Mouse (Mus musculus): ENCODE results near the gene Sh3pxd2a. TPM values are rescaled to one million over a fixed set of nuclear protein-coding genes. Genes with fewer than 3 reads are reported as not detected.

Gene Sh3pxd2a
- total RNA-seq, 2 experiments from 2014 or later = 1.3 to 1.4 TPM

DNA sequence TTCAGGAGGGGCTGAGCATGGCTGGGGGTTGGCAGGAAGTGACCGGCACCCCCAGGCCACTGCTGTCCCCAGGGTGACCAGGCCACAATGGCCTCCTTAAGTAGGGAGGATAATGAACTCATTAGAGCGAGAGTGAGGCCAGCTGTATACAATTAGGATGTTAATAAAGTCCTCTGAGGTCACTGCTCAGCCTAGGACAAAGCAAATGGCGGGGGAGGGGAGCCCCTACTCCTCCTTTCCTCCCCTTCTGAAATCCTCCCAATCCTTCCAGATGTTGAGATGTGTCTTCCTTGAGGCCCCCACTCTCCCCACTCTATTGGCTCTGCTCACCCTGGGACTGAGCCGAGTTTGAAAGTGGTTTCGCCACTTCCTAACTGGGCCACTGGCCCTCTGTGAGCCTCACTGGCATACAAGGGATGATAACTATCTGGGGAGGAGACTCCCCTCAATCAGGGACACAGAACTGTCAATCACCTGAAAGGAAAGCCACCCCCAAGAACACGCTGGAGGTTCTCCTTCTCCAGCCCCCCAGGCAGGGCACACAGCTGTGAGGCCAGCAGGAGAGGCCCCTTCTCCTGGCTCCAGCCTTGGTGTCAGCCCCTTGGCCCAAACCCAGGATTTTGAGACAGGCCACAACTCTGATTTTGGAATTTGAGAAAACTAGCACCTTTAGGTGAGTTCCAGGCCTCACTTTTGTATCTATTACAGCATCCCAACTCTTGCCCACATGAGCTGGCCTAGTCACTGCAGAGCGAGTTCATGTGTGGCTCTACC, 172.7 kb downstream of the Sh3pxd2a start:
- no peak for ATAC-seq (ENCODE audit: poor library complexity, severe bottlenecking)

DNA sequence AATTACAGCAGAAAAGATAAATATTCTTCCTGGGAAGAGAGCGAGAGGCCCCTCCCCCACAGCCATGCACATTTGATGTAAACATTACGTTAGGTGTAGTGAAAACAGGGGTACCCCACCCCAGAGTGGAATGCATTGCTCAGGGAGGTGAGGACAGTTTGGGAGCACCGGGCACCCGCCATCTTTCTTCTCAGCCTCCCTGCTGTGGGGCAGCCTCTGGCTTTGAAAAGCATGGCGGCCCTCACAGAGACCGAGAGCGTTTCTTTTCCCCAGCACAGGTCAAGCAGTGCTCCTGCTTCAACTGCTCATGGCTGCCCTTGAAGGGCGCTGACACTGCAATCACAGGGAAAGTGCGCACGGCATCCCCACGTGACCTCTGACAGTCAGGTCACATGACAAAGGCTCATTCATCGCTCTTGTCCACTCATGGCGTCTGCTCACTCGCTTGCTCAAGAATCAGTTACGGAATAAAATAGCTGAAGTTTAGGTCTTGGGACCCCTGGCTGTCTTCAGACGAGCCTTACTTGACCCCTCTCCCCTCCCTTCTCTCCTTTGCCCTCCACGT, 177.2 kb downstream of the Sh3pxd2a start:
- ATAC-seq (ENCODE audit: poor library complexity, severe bottlenecking) = no peak

DNA sequence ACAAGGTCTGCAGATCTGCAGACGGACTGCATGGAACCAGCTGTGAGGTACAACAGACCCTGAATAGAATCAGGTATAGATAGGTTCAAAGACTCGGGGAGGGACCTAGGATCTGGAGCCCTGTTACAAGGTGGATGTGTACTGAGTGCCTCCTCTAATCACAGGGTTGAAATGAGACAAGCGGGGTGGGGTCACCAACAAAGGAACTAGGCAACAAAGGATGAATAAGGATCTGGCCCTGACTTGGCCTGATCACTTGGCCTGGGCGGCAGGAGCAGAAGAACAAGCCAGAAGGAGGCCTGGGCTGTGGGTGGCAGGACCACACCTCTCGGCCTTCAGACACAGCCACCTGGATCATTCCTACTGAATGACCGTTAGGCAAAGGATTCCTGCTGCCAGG, 178.6 kb downstream of the Sh3pxd2a start:
- no peak for ATAC-seq (ENCODE audit: poor library complexity, severe bottlenecking)

DNA sequence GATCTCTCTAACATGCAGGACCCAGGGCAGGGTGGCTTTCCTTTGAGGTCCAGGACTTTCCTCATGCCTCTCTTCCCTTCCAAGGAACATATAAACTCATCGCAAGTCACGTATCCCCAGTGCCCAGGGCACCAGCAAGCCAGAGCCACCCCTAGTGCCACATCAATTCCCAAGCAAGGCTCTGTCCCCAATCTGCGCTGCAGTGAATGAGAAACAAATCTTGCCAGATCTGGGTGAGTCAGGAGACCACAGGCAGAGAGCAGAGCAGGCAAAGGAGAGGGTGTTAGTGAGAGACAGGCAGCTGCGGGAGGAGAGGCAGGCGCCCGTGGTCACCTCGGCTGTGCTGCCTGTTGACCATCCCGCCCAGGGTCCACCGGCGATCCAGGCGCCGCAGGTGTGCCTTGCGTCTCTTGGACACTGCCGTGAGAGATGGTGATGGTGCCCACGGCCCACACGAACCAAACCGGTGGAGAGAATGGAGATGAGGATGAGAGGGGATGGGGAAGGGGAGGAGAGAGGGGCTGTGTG, 181.4 kb downstream of the Sh3pxd2a start:
- no peak for ATAC-seq (ENCODE audit: poor library complexity, severe bottlenecking)

DNA sequence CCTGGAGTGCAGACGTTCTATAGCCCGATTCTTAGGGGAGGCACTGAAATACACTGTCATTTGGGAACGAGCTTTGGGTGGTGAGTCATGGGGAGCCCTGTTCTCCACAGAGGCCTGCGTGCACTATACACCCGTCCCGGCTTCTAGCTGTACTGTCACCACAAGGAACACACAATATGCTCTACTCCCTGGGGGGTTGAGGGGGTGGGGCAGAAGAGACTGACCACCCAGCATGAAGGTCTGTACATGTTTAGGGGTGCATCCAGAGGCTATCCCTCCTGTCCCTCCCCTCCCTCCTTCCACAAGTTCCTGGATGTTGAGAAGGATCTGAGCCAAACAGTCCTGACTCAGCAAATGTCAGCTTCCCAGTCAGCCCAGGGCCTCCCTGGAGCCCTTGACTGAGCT, 182.1 kb downstream of the Sh3pxd2a start:
- no peak for ATAC-seq (ENCODE audit: poor library complexity, severe bottlenecking)

DNA sequence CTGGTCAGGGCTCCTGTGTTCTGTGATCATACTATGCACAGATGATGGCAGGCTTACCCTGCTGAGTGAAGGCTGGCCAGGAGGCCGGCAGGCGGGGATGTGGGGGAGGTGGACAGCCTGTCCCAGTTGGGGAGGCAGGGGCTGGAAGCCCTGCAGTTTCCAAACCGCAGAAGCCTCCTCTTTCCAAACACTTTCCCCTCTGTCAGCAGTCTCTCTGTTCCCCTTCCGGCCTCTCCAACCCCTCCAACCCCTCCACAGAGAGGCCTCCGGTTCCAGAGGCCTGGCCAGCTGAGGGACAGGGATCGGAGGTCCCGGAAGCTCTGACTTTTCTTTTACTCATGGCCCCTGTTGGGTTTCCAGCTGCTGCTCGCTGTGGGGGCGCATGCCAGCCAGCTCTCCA, 183.3 kb downstream of the Sh3pxd2a start:
- ATAC-seq (ENCODE audit: poor library complexity, severe bottlenecking) = no peak

DNA sequence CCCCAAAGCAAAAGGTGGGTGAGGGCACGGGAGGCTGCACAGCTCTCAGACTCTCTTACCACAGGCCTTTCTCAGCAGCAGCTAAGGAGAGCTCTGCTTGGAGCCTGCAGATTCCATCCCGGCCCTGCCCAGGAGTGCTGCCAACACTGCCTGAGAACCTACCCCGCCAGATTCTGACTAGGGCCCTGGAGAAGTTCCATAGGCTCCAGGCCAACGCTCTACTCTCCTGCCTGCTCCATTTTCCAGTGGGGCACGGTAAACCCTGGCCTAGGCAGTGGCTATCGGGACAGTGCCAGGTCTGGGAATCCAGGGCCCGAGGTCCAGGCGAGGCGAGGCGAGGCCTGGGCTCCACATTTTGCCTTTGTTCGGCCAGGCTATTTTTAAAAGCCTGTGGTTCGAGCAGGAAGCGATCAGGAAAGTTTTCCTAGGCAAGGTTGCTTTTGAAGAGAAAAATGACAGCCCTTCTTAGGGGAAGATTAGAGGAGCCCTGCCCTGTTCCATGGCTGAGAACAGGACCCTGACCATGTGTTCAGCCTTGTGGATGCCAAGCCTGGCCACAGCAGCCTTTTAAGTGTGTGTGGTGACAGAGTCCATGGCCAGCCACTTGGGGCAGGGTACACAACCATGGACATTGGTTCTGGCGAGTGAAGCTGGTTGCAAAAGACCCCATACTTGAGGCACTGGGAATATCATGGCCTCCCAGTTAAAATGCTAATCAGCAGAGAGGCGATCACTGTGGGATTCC, 184.2 kb downstream of the Sh3pxd2a start:
- ATAC-seq (ENCODE audit: poor library complexity, severe bottlenecking) = no peak

DNA sequence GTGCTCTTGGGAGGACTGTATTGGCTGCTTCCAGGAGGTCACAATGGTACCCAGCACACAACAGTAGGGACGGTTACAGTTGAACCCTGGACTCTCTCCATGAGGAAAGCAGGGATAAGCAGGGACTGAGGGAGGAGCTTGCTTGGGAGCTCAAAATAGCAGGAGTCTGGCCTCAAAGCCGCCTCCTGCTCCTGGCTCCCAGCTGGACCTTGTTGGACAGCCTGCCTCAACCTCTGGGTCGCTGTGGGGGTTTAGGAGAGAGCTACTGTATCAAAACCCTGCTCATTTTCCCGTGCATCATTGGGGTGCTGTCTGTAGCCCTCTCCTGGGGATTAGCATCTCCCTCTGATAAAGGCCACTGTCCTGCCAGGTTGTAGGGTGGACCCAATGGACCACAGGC, 184.8 kb downstream of the Sh3pxd2a start:
- no peak for ATAC-seq (ENCODE audit: poor library complexity, severe bottlenecking)

DNA sequence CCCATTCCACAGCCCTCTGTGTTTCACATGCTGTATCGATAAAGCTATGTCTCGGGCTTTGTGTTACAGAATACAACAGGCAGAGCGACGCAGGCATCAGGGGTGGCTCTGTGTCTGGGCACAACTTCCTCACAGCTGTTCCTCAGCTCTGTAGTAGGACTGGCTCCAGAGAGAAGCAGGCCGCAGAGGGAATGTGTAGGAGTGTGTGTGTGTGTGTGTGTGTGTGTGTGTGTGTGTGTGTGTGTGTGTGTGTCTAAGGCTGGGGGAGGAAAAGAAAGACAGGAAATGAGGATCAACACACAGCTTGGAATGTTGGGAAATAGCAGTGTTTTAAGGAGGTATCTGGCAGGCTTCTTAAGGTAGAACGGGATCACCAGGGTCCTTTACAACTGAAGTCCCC, 187.5 kb downstream of the Sh3pxd2a start:
- ATAC-seq (ENCODE audit: poor library complexity, severe bottlenecking) = no peak

DNA sequence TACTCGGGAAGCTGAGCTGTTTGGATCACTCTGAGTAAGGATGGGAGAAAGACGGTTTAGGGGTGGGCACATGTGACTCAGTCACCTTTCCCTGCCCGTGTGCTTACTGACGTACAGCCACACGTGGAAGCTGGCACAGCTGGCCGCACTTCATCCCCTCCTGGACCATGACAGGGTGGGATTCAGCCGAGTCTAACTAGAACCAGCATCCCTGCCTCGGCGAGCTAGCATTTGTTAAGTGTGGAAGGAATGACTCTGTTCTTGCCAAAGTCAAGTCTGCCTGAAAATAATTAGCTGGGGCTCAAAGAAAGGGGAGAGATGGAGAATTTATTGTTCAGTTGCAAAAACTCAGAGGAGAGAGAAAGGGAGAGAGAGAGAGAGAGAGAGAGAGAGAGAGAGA, 193.7 kb downstream of the Sh3pxd2a start:
- no peak for ATAC-seq (ENCODE audit: poor library complexity, severe bottlenecking)

DNA sequence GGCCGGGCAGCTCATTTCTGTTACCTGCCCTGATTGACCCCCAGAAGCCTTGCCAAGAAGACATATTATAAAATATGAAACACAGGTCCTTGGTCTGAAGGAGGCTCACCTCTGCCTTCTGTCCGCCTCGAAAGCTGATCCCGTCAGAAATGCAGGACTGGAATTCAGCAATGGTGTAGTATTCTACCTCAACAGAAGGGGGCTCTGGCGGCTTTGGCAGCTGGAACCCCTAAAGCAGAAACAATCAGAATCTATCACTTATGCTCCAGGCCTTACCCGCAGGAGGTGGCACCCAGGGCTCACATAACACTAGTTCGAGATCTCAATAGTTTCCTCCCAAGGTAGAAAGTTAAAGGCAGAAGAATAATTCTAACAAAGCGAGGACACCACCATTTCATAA, 194.5 kb downstream of the Sh3pxd2a start:
- no peak for ATAC-seq (ENCODE audit: poor library complexity, severe bottlenecking)

DNA sequence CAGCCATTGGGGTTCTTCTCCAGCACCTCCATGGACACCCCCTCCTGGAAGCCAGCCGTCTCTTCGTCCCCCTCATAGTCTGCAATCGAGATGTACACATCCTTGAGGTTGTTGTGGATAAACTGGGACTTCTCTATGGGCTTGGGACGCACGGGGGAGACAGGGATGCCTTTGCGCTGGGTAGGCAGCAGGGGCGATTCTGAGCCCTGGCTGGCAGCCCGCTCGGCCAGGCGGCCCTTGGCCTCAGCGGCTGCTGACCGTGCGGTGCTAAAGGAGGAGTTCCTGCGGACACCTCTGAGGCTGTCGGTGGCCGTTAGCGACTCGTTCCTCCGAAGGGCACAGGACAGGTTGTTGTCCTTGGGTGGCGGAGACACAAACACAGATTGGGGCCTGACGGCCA, 197.1 kb downstream of the Sh3pxd2a start:
- no peak for ATAC-seq (ENCODE audit: poor library complexity, severe bottlenecking)

DNA sequence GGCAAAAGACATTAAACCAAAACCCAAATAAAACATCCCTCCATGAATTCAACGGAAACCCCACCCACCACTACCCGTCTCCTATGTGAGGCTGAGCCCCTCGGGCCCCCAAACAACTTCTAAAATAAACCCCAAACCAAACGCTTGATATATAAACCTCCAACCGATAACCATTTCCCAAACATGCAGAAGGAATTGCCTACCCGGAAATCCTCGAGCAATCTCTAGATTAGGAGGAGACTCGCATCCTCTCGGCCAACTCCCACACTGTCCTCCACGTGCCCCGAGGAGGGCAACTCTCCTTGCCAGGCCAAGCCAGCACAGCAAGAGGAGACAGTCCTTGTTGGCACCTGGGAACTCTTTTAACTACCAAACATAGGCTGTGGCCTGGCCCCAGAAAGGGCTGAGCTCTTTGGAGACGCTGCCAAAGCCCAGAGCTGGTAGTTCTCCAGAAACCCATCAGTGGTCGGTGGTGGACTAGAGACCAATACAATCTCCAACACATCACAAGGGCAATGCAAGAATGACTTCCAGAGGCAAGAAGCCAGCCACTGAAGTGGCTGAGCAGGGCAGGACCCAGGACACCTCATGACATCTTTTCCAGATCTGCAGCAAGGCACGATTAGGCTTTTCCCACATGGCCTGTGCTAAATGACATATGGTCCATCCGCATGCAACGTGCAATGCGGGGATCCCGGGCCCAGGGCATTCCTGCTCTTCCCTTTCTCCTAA, 198.0 kb downstream of the Sh3pxd2a start:
- no peak for ATAC-seq (ENCODE audit: poor library complexity, severe bottlenecking)

DNA sequence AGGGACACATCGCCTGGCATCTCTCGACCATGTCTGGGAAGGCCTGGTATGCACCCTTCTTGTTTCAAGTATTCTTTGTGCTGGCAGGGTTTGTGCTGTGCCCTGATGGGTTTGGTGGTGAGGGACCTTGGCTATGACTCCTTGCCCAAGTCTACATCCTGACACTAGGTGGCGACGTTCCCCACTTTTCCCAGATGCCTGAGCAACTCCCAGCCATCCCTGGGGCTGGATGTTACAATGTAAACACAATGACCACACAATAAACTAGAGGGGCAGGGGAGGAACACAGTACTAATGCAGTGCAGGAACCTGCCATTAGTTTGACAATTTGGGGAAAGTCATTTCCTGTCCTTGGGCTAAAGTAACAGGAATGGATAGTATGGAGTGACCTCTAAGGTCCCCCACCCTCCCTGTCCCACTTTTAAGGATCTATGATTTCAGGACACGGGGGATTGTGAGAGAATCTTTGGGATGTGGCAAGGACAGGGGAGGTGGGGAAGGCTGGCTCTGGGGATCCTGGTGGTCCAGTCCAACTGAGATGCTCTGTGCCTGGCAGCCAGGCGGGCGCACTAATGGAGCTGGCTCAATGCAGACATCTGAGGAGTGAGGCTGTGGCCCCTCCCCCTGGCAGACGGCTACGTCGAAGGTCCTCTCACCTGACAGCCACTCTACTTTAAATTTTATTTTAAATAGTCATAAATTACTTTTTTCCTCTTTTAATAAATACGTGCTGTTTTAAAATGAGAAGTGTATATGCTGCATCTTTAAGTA, 199.7 kb downstream of the Sh3pxd2a start:
- no peak for ATAC-seq (ENCODE audit: poor library complexity, severe bottlenecking)

DNA sequence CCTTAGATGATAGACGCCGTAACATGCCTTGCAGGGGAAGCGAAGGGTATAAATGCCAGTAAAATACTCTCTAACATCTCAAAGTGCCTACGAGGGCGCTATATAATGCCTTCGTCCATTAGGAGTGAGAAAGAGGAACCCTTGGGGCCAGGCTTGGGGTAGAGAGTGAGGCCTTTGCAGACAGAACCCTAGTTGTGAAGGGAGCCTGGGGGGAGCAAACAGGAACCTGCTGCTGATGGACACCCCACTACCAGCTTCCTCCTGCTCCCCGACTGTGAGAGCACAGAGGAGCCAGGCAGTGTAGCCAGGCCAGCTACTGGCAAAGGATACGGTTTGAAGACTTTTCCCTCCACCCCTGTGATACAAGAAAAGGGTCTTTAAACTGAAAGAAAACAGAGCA, 200.6 kb downstream of the Sh3pxd2a start:
- peak; percentile 38; the same call in 1 of the 2 replicates for ATAC-seq (ENCODE audit: poor library complexity, severe bottlenecking)

DNA sequence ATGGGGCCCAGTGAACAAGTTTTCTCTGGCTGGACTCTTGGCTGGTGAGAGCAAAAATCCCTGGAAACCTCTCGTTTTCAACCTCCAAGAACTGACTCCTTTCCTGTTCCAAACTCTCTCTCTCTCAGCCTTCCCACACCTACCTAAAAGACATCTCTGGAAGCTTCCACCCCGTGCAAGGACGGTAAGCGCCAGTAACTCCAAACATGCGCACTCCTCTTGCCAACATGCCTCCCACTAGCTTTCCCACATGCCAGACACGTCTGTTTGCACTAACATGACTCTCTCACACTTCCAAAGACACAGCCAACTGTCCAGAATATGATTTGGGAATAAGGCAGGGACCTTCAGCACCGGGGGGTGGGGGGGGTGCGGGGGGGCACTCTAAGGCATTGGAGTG, 203.0 kb downstream of the Sh3pxd2a start:
- no peak for ATAC-seq (ENCODE audit: poor library complexity, severe bottlenecking)

DNA sequence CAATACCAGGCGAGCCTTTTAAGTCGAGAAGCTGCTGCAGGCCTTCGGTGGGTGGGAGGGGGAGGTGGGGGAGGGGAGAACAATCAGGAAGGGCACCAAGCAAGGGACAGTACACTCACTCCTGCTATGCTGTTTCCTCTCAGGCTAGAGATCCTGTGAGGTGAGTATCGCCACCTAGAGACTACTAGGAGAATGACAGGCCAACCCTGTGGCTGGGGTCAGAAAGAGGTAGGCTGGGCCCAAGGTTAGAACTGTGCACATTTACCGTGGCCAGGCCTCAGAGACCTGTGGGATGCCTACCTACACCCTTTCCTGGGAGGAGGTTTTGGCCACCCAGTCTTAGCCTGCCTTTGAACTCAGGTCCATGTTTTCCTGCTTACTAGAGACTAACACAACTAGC, 204.6 kb downstream of the Sh3pxd2a start:
- ATAC-seq (ENCODE audit: poor library complexity, severe bottlenecking) = no peak

DNA sequence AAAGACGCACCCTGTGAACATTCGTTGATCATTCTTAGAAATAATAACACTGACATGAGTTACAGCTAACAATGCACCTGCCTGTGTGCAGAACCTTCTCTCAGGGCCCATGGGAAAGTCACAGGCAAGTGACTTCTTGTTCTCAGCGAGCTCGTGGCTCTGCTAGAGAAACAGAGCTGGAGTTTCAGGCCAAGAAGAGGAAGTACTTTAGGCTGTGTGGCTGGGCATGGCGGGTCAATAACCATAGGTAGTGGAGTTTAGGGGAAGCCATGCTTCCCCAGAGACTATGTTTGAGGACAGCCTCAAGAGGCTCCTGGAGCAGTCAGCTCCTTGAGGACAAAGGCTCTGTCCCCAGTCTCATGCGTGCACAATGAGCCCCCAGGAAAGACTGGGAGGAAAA, 208.3 kb downstream of the Sh3pxd2a start:
- ATAC-seq (ENCODE audit: poor library complexity, severe bottlenecking) = peak; percentile 69

DNA sequence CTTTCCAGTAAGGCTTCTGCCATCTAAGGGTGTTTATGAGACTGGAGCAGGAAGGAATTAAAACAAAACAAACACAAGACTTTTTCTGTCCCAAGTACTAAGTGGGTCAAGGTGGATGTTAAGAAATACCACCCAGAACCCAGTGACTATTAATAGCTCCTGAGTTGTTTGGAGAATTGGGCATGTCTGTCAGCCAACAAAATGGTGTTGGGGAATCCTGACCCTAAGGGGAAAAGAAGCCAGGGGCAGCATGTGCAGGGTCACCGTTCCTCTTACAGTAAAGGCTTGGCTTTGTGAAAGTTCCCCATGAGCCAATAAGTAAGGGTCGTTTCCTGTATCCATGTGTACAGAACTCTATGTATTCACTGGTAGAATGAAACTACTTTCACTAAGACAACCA, 209.2 kb downstream of the Sh3pxd2a start:
- no peak for ATAC-seq (ENCODE audit: poor library complexity, severe bottlenecking)

DNA sequence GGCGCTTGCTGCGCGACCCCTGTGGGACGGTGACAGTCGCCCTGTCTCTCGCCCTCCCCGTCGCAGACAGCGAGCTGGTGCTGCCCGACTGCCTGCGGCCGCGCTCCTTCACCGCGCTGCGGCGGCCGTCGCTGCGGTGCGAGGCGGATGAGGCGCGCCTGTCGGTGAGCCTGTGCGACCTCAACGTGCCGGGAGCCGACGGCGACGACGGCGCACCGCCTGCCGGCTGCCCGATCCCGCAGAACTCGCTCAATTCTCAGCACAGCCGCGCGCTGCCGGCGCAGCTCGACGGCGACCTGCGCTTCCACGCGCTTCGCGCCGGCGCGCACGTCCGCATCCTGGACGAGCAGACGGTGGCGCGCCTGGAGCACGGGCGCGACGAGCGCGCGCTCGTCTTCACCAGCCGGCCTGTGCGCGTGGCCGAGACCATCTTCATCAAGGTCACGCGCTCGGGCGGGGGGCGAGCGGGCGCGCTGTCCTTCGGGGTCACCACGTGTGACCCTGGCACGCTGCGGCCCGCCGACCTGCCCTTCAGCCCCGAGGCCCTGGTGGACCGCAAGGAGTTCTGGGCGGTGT, 211.1 kb downstream of the Sh3pxd2a start:
- ATAC-seq (ENCODE audit: poor library complexity, severe bottlenecking) = no peak
